Mouse (Mus musculus) C2C12 (cell line): Measurements from ENCODE around the gene Plekhh2. TPM values are rescaled to one million over a fixed set of nuclear protein-coding genes. Genes with fewer than 3 reads are reported as not detected.

Experiments
- H3K27me3 ChIP-seq: one replicate; pipeline ENCODE4 v1.6.1; 2011; ENCODE audit not compliant: control insufficient read depth, insufficient read depth, insufficient read length
- H3K36me3 ChIP-seq: one replicate; pipeline ENCODE4 v1.6.1; 2011; ENCODE audit not compliant: control insufficient read depth, insufficient read depth
- H3K4me3 ChIP-seq: one replicate; pipeline ENCODE4 v1.5.1; 2011; ENCODE audit warnings: mild to moderate bottlenecking, control low read depth; ENCODE audit not compliant: poor library complexity, insufficient read depth, severe bottlenecking
- H3K79me2 ChIP-seq: one replicate; pipeline ENCODE4 v1.6.1; 2011; ENCODE audit not compliant: control insufficient read depth, insufficient read depth
- H3K79me3 ChIP-seq: one replicate; pipeline ENCODE4 v1.6.1; 2011; ENCODE audit warnings: low read depth, control low read depth
- H3ac ChIP-seq: one replicate; pipeline ENCODE3; 2011; ENCODE audit warnings: low read depth; ENCODE audit not compliant: control insufficient read depth, insufficient read length
- CEBPB ChIP-seq: IDR thresholded peaks from one replicate; pipeline ENCODE4 v1.6.1; 2011; ENCODE audit warnings: low read depth, mild to moderate bottlenecking, control low read depth, moderate library complexity
- CTCF ChIP-seq: IDR thresholded peaks from one replicate; pipeline ENCODE4 v1.5.1; 2011; ENCODE audit not compliant: control insufficient read depth, insufficient read depth, insufficient read length
- FOSL1 ChIP-seq: IDR thresholded peaks from one replicate; pipeline ENCODE4 v1.8.0; 2011; ENCODE audit warnings: mild to moderate bottlenecking, low read length; ENCODE audit not compliant: poor library complexity, insufficient read depth, severe bottlenecking
- MAX ChIP-seq: IDR thresholded peaks from one replicate; pipeline ENCODE4 v1.6.1; 2011; ENCODE audit warnings: mild to moderate bottlenecking, control low read depth
- MYOD1 ChIP-seq: IDR thresholded peaks from one replicate; pipeline ENCODE4 v1.6.1; 2011; ENCODE audit warnings: low read depth; ENCODE audit not compliant: control insufficient read depth, insufficient read length
- MYOG ChIP-seq: IDR thresholded peaks from one replicate; pipeline ENCODE4 v1.6.1; 2011; ENCODE audit not compliant: control insufficient read depth, insufficient read length; ENCODE audit errors: extremely low read depth
- USF1 ChIP-seq: IDR thresholded peaks from one replicate; pipeline ENCODE4 v1.6.1; 2011; ENCODE audit warnings: low read depth, mild to moderate bottlenecking, control low read depth, moderate library complexity
- polyA plus RNA-seq: library from polyadenylated mRNA; unstranded; fragments of >200 nt; fragmentation: generic; extraction: Trizol; gene quantifications from one replicate; pipeline ENCODE4 v1.2.1, GENCODE M21; 2012; ENCODE audit warnings: missing spikeins

Gene Plekhh2
- polyA plus RNA-seq, 1 experiment = 8.7 TPM

DNA sequence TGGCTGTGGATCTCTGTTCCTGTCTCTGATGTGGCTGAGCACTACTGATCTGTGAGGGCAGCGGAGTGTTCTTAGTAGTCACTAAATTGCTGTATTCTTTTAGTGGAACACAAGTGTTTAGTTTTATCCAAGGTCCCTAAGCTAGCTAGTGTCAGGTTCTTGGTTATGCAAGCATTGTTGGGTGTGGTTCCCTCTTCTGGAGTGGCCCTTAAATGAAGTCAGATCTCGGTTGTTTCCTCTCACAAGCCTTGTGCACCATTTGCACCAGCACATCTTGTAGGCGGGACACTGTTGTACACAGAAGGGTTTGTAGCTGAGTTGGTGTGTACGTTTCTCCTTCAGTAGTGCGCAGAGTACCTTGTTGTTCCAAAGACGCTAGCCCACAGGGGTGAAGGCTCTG is 126.3 kb downstream of the Plekhh2 start:
- Histone ChIP-seq H3K79me2 (no peaks in the 10 kb centered on the region), H3K27me3 (no peaks in the 10 kb centered on the region), H3ac (no peak overlapping the region), H3K36me3 (no peaks in the 10 kb centered on the region), H3K79me3 (no peaks in the 10 kb centered on the region), H3K4me3 (no peak overlapping the region)
- TF ChIP-seq CEBPB = no peak
- no peak for TF ChIP-seq MYOD1
- TF ChIP-seq MYOG = no peak
- no peak for TF ChIP-seq USF1
- TF ChIP-seq MAX = no peak
- TF ChIP-seq FOSL1 = no peak
- TF ChIP-seq CTCF = no peak

DNA sequence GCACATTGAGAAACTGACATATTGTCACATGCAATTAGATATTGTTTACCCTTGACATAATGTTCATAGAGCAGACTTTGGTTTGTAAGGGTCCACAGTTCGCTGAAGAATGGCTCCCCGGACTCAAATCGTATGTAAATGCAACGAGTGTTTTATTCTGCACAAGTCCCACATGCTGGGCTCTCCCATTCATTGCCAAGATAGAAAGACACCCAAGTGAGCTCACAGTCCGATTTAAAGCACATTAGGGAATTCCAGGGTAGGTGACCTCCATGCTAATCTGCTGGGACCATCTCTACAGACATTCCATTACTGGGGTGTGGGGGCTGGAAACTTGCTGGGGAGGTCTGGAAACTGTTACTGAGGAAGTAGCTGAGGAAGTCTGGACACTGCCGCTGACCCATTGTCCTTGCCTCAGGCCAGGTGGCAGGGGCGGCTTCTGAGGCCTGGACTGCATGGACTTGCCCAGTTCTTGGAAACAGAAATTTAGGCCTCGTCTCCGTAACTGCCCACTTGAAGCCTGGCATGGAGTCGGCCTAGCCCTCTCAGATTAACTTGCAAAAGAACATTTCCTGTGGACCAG is 128.2 kb downstream of the Plekhh2 start:
- Histone ChIP-seq H3ac (no peak overlapping the region), H3K4me3 (no peak overlapping the region), H3K36me3 (no peaks in the 10 kb centered on the region), H3K27me3 (no peaks in the 10 kb centered on the region), H3K79me2 (no peaks in the 10 kb centered on the region), H3K79me3 (no peaks in the 10 kb centered on the region)
- no peak for TF ChIP-seq FOSL1
- no peak for TF ChIP-seq CTCF
- no peak for TF ChIP-seq MAX
- no peak for TF ChIP-seq USF1
- no peak for TF ChIP-seq MYOG
- TF ChIP-seq CEBPB = no peak
- no peak for TF ChIP-seq MYOD1

DNA sequence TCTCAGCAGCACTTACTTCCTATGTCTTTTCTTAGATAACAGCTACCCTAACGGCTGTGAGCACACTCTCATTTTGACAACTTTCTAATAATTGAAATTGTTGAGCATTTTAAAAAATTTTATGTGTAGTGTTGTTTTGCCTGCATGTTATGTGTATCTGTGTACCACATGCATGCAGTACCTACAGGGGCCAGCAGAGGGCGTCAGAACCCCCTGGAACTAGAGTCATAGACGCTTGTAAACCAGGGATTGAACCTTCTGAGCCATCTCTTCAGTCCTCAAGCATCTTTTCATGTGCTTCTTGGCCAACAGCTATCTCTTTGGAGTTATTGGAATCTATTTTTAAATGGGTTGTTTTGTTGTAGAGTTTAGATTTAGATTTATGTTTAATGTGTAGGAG is 130.2 kb downstream of the Plekhh2 start:
- Histone ChIP-seq H3K36me3 (no peaks in the 10 kb centered on the region), H3K79me3 (no peaks in the 10 kb centered on the region), H3ac (no peak overlapping the region), H3K79me2 (no peaks in the 10 kb centered on the region), H3K4me3 (no peak overlapping the region), H3K27me3 (no peaks in the 10 kb centered on the region)
- TF ChIP-seq MYOD1 = no peak
- TF ChIP-seq USF1 = no peak
- no peak for TF ChIP-seq FOSL1
- TF ChIP-seq CTCF = no peak
- no peak for TF ChIP-seq MAX
- no peak for TF ChIP-seq CEBPB
- no peak for TF ChIP-seq MYOG

DNA sequence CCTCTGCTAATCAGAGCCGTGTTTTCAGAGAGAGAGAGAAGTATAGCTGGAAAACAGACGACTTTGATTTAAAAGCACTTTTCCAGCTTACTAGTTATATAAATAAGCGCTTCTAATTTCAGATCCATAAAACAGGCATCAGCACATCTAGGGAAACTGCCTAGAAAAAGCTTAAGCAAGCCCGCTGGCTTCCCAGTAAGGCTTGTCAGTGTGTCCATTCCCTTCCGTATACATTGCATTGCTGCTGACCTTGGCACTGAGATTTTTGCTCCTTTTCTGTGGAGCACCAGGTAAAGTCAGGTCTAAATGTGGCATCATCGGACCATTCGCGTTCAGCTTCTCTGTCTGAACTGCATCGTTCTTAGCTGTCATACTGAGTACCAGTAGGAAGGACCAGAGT is 130.6 kb downstream of the Plekhh2 start:
- Histone ChIP-seq H3K79me3 (no peaks in the 10 kb centered on the region), H3K36me3 (no peaks in the 10 kb centered on the region), H3K79me2 (no peaks in the 10 kb centered on the region), H3K27me3 (no peaks in the 10 kb centered on the region), H3K4me3 (no peak overlapping the region), H3ac (no peak overlapping the region)
- TF ChIP-seq FOSL1 = no peak
- no peak for TF ChIP-seq MYOD1
- no peak for TF ChIP-seq MAX

DNA sequence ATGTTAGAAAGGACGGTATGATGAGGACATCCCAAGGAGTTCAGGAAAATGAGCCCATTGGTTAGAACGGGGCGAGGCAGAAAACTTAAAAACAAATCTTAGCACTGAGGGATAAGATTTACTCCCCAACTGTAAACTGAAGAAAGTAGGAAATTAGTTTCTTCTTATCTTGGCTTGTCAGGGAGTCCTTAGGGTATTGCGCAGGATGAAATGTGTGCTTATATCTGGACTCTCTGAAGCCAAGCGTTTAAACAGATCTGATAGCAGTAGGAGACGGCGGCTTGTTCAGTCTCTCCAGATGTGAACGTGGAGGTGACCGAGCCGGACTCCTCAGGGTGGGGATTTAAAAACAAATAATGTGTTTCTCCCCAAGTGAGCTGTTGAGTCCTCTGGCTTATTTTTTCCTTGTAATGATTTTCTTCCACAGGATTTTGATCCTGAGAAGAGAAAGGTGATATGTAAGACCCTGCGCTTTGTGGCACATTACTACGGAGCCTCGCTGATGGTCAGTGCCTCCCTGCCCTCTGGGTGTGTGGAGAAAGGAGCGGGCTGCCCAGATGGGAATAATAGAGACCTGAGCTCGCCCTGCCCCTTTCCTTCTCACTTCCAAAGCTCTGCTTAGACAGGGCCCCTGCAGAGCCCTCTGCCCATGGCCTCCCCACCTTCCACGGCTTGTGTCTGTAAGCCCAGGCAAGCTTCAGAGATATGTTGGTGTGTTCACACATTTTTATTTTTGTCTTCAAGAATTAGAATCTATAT is 132.8 kb downstream of the Plekhh2 start:
- no peak overlapping the region for H3K4me3 ChIP-seq
- no peaks in the 10 kb centered on the region for H3K36me3 ChIP-seq
- no peaks in the 10 kb centered on the region for H3K27me3 ChIP-seq
- H3K79me3 ChIP-seq = no peaks in the 10 kb centered on the region
- H3K79me2 ChIP-seq = no peaks in the 10 kb centered on the region
- TF ChIP-seq MAX (no peak), MYOD1 (no peak)
- no peak overlapping the region for H3ac ChIP-seq

DNA sequence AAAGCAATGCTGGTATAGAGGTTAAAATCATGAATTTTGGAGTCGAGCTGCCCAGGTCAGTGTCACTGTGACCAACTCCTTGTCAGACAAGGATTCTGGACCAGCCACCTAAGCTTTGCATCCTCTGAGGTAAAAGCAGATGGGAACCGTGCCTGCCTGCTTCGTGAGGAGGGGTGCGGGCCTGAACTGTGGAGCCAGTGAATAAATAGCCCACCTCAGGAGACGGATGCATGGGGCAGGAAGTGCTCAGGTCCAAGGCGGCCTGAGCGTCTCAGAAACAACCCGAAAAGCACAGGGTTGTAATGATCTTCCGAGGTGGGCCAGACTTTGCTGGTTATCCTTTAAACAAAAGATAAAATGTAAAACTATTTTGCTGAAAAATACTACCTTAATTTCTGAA is 133.4 kb downstream of the Plekhh2 start:
- Histone ChIP-seq H3ac (no peak overlapping the region), H3K27me3 (no peaks in the 10 kb centered on the region), H3K79me2 (no peaks in the 10 kb centered on the region), H3K79me3 (no peaks in the 10 kb centered on the region), H3K36me3 (no peaks in the 10 kb centered on the region), H3K4me3 (no peak overlapping the region)
- no peak for TF ChIP-seq CTCF
- no peak for TF ChIP-seq USF1
- no peak for TF ChIP-seq MYOD1
- no peak for TF ChIP-seq MAX
- no peak for TF ChIP-seq CEBPB
- no peak for TF ChIP-seq MYOG
- TF ChIP-seq FOSL1 = no peak
